Mouse (Mus musculus) gastrocnemius, adult 8-10 months (tissue): ENCODE data around the gene Tnnc2. TPM values are rescaled to one million over a fixed set of nuclear protein-coding genes. Genes with fewer than 3 reads are reported as not detected.

Experiments used
- DNase-seq, 2 experiments: peaks; one replicate each; pipeline ENCODE4 v3.0.0; 2022; ENCODE audit warnings: low spot score in 2 of 2
- total RNA-seq, 4 experiments: library from RNA; stranded (reverse); gene quantifications; 2 replicates each; pipeline ENCODE4 v1.2.4; 2022

Gene Tnnc2
- total RNA-seq, 4 experiments from 2014 or later = 10,643 to 17,408 (median 13,587) TPM

GRCm38 (mm10) chr2:164773989-164774364, 5.8 kb downstream of the Tnnc2 start:
- no peak for DNase-seq

GRCm38 (mm10) chr2:164773229-164773988, 6.4 kb downstream of the Tnnc2 start:
- no peak for DNase-seq

- no peak for DNase-seq
These were observed 8.6 kb downstream of the Tnnc2 start for GRCm38 (mm10) chr2:164771123-164771522.

- DNase-seq = no peak
These were observed 9.5 kb downstream of the Tnnc2 start for GRCm38 (mm10) chr2:164770279-164770678.

- DNase-seq = peak; percentile 96 to 97
These were observed 10.3 kb downstream of the Tnnc2 start, which contains the start of gene Ube2c for GRCm38 (mm10) chr2:164769258-164770037. Gene Ube2c (plus strand): TSS chr2:164769898.

- no peak for DNase-seq
These were observed 11.8 kb downstream of the Tnnc2 start for GRCm38 (mm10) chr2:164767812-164768540.

GRCm38 (mm10) chr2:164765841-164766240, 13.9 kb downstream of the Tnnc2 start:
- no peak for DNase-seq

GRCm38 (mm10) chr2:164762593-164762992, 17.2 kb downstream of the Tnnc2 start:
- no peak for DNase-seq

- DNase-seq = no peak
These were observed 17.8 kb downstream of the Tnnc2 start for GRCm38 (mm10) chr2:164761971-164762370.

GRCm38 (mm10) chr2:164761502-164761901, 18.3 kb downstream of the Tnnc2 start:
- no peak for DNase-seq

- no peak for DNase-seq
These were observed 19.5 kb downstream of the Tnnc2 start for GRCm38 (mm10) chr2:164760059-164760833.

- DNase-seq = no peak
These were observed 21.1 kb downstream of the Tnnc2 start for GRCm38 (mm10) chr2:164758692-164759091.

- DNase-seq = no peak
These were observed 21.9 kb downstream of the Tnnc2 start for GRCm38 (mm10) chr2:164757841-164758240.

- peak in 1 of 2 experiments; percentile 49 for DNase-seq
These were observed 25.0 kb downstream of the Tnnc2 start for GRCm38 (mm10) chr2:164754800-164755199.

- DNase-seq = no peak
These were observed 25.7 kb downstream of the Tnnc2 start for GRCm38 (mm10) chr2:164754105-164754504.

- DNase-seq = no peak
These were observed 27.3 kb downstream of the Tnnc2 start for GRCm38 (mm10) chr2:164752454-164752853.

GRCm38 (mm10) chr2:164748991-164749390, 30.8 kb downstream of the Tnnc2 start:
- no peak for DNase-seq

GRCm38 (mm10) chr2:164748191-164748590, 31.6 kb downstream of the Tnnc2 start:
- DNase-seq = no peak

GRCm38 (mm10) chr2:164746693-164747092, 33.1 kb downstream of the Tnnc2 start:
- no peak for DNase-seq

GRCm38 (mm10) chr2:164745843-164746479, 33.8 kb downstream of the Tnnc2 start, which contains the start of the genes Wfdc3 and Dnttip1:
Gene Wfdc3 (minus strand): TSS chr2:164745931.
Gene Dnttip1 (plus strand): TSS chr2:164745983.
- DNase-seq = peak; percentile 86 to 88
